Mouse (Mus musculus) embryo, embryonic 10.5 days (tissue): ENCODE results near the gene Cdkn2a.
A peak's percentile ranks its signal among the peaks of the same experiment; 100 is the strongest.

Source experiments
- DNase-seq: peaks from one replicate; pipeline ENCODE4 v3.0.0-alpha.2; 2015; ENCODE audit warnings: low spot score

The Cdkn2a gene

GRCm38 (mm10) chr4:89277381-89277940 lies 17.0 kb downstream of the Cdkn2a start:
- DNase-seq: peak; percentile 48

GRCm38 (mm10) chr4:89276669-89277219 lies 17.7 kb downstream of the Cdkn2a start:
- peak; percentile 53 for DNase-seq

GRCm38 (mm10) chr4:89275811-89276584 lies 18.5 kb downstream of the Cdkn2a start:
- peak; percentile 53 for DNase-seq

- DNase-seq: peak; percentile 53
These were observed 19.5 kb downstream of the Cdkn2a start for GRCm38 (mm10) chr4:89274829-89275548.

- DNase-seq: peak; percentile 59
These were observed 20.4 kb downstream of the Cdkn2a start for GRCm38 (mm10) chr4:89274006-89274405.

- peak; percentile 53 for DNase-seq
These were observed 20.9 kb downstream of the Cdkn2a start for GRCm38 (mm10) chr4:89273585-89273984.

GRCm38 (mm10) chr4:89272961-89273540 lies 21.4 kb downstream of the Cdkn2a start:
- DNase-seq: no peak

- peak; percentile 53 for DNase-seq
These were observed 22.2 kb downstream of the Cdkn2a start for GRCm38 (mm10) chr4:89272101-89272718.

- DNase-seq: no peak
These were observed 36.7 kb downstream of the Cdkn2a start for GRCm38 (mm10) chr4:89257768-89258167.

GRCm38 (mm10) chr4:89234446-89234845 lies 60.0 kb downstream of the Cdkn2a start:
- DNase-seq: no peak
